Mouse (Mus musculus): ENCODE data around the gene Unc93b1.
"Not testable (repeated sequence)": the region's sequence is repeated elsewhere in the genome, so short reads cannot be mapped to it uniquely, and the experiment has no call there.

DNA sequence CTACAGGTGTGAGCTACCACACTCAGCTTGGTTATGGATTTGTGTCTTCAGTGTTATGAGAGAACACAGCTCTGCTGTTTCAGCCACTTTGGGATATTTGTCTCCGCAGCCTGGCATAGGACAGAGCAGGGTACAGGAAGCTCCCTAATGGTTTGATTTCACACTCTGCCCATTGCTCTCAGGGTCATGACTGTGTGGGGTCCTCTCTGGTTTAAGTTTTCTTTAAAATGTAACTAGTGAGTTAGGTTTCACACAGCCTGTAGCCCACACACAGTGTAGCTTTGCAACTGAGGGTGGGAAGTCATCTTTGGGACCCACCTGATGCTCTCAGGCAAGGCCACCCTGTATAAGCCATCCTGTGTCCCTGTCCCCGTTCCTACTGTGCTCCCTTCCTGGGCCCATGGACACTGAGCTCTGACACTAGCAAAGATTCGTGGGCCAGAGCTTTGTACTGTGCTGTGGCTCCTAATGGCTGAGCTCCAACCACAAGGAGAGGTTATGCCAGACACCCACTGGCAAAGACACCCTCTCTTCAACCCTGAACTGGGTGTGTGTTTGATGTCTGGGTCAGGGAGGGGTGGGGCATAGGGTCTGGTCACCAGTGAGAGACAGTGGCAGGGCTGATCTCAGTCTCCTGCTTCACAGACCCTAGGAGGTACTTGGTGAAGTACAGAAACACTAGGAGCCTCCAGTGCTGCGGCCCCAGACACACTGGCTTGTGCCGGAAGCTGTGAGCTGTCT lies 22.5 kb downstream of the Unc93b1 start:
- TF ChIP-seq POLR2A (IDR thresholded peaks at IDR 0.05; ENCODE audit: extremely low read depth, insufficient read depth, low read length); CTCF (IDR thresholded peaks at IDR 0.05; ENCODE audit: low read depth, low read length): not testable (repeated sequence)

All from liver, adult 2 months (tissue).